Mouse (Mus musculus) gastrocnemius, postnatal 10 days (tissue): ENCODE results near the gene Gm6370. TPM values are rescaled to one million over a fixed set of nuclear protein-coding genes. Genes with fewer than 3 reads are reported as not detected.
"Not testable (repeated sequence)": the region's sequence is repeated elsewhere in the genome, so short reads cannot be mapped to it uniquely, and the experiment has no call there.

Experiments
- DNase-seq: peaks from one replicate; pipeline ENCODE4 v3.0.0; 2021; ENCODE audit warnings: mixed read lengths
- long read RNA-seq, 2 experiments: library from polyadenylated mRNA; stranded (forward); transcript quantifications; one replicate each; pipeline ENCODE4 v2.0.0; 2021
- total RNA-seq, 2 experiments: library from RNA; stranded (reverse); gene quantifications; 2 replicates each; pipeline ENCODE4 v1.2.3; 2021

The Gm6370 gene
- total RNA-seq, result not detected
- long read RNA-seq, experiment 1, result 0 reads
- long read RNA-seq, experiment 2, result 0 reads

DNA sequence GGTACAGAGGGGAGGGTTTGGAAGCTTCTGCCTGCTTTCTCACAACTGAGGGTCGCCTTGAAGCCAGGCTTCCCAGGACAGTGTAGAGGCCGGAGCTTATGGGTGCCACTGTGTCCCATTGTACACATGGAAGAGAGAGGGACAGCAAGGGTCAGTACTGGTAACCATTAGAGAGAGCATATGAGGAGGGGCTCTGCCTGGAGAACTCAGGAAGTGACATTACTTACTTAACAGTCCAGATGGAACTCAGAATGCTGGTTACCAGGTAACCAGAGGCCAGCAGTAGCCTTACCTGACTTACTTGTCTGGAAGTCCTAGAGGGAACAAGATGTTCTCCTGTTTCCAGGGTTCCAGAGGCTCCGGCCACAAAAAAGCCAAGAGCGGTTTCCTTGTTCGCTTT lies at the start of gene Gm6370:
Gm6370 (plus strand) TSS at position 301 of the 400 bp plus-strand sequence.
- DNase-seq, result not testable (repeated sequence)

DNA sequence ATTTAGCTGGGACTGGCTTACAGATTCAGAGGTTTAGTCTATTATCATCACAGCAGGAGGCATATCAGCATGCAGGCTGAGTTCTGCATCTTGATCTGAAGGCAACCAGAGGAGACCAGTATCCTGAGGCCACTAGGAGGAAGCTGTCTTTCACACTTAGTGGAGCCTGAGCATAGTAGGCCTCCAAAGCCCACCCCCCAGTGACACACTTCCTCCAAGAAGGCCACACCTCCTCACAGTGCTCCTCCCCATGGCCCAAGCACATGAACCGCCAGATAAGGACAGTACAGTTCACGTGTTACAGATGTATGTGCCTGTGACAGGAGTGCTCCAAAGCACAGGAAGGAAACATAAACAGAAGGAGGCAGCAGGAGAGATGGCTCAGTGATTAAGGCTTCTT lies 48.4 kb upstream of the Gm6370 start:
- DNase-seq, result no peak

DNA sequence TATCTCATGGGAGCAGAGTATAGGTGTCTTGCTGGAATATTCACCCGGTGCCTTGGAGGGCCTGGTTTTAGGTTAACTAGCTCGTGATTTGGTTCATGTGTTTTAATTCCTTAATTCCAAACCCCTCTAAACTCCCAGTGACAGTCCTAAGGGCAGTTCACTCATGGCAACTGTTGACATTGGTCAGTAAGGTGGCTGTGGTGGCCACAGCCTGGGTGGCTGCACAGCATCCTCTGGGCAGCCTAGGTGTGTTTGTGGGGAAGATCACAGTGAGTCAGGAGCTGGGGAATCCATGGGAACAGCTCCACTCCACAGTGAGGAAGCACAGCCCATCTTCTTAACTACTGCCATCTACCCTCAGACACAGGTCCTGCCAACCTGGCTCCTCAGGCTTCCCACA lies 44.5 kb upstream of the Gm6370 start:
- DNase-seq, result no peak

DNA sequence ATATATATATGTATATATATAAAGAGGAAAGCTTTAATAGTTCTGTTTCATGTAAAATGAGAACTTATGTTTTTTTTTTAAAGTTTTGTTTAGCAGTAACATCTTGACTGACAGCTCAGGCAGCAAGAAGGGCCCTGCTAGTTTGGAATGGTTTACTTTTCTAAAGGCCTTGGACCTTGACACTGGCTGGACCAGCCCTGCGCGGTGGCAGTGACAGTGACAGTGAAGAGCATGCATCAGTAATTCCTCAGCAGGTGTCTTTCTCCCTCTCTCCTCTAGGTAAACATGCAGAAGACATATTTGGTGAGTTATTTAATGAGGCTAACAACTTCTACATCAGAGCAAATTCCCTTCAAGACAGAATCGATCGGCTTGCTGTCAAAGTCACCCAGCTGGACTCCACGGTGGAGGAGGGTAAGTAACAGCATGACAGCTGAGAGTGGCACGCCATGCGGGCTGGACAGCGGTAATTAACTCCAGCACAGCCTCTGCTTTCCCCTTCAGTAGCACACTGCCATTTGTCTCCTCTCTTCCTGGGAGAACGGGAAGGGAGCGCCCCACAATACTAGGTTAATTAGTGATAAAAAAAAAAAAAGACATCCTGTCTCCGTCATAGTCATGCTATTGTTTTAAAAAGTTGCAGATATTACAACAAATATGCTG lies 39.4 kb upstream of the Gm6370 start:
- DNase-seq, result no peak

DNA sequence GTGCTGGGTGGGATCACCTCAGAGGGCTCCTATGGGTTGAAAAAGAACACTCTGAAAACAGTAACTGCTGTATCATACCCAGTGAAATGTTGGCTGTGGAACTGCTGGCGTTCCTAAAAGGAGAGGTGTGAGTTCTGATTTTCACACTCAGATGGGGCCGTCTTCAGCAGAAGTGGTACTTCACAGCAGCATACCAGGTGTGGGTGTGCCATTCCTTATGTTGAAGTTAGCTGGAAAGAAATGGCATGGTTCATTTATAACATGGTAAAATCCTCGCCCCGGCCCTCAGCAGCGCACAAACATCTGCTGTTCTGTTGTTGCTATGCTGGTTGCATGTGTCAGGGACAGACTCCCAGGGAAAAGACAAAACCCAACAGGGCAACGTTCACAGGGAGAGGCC lies 37.6 kb upstream of the Gm6370 start:
- no peak for DNase-seq

DNA sequence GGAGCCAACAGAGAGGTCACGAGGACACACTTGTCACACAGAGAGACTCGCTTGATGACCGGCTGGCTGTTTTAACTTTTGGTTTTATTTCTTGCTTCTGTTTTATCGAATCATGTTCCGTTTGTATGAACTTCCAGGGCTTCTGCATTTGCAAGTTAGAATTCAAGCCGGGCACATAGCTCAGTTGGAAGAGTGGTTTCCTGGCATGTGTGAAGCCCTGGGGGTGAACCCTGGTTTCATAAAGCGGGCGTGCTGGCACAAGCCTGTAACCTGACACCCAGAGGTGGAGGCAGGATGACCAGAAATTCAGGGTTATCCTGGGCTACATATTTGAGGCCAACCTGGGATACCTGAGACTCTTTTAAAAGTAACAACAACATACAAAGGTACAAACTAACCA lies 29.6 kb upstream of the Gm6370 start:
- no peak for DNase-seq

DNA sequence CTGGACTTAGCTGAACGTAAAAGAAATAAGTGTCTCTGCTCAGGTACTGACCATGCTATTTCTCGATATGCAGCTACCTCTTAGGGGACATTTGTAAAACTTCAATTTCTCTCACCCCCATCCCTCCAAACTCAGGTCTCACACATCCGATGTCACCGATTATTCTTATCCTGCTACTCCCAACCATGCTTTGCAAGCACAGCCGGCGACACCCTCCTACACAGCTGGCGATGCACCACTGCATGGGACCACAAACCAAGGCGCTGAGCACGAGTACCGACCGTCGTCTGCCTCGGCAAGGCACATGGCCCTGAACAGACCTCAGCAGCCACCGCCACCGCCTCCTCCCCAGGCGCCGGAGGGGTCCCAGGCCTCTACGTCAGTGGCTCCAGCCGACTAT lies 24.5 kb upstream of the Gm6370 start:
- DNase-seq, result no peak

DNA sequence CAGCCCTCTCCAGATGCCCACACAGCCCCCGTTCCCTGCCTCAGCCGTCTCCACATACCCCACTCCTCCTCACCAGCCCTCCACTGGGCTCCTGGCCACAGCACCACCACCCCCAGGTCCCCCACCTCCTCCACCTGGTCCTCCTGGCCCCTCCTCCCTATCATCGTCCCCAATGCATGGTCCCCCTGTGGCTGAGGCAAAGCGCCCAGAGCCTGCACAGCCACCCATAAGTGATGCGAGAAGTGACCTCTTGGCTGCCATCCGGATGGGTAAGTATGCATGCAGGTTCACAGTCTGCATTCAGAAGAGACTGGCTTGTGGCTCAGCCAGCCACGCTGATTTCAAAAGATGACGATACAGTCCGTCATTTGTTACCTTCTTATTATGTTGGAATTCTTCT lies 22.9 kb upstream of the Gm6370 start:
- DNase-seq, result no peak

DNA sequence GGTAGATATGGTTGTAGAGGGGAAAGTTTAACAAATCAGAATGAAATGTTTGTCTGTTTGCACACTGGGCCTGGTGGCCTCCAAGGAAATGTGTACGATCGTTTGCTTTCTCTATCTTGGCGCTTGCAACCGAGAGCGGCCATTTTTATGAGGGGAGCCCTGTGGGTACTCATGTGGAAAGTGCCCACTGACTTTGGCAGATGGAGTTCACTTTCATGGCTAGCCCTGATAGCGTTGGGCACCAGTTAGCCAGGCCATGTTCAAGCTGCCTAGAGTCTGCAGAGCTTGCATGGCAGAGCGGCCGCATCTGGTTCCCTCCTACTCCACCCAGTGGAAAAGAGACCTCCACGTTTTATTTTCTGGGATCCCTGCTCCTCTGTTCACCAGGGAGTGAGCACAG lies 20.3 kb upstream of the Gm6370 start:
- no peak for DNase-seq

DNA sequence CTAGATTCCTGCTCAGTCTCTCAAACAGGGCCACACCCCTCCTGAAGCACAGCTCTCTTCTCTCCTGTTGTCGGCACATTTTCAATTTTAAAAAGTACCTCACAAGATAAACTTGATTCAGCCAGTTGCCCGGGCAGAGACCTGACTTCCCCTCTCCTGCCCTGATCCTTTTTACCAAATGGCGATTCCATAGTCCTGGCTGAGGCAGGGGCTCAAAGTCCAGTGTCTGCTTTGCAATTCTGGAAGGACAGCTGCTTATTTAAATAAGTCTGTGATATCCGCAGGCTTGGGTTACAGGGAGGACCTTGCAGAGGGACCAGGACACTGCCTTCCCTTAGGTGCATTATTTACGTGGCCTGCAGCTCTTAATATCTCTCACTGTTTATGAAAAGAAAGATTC lies 19.9 kb upstream of the Gm6370 start:
- DNase-seq, result no peak

DNA sequence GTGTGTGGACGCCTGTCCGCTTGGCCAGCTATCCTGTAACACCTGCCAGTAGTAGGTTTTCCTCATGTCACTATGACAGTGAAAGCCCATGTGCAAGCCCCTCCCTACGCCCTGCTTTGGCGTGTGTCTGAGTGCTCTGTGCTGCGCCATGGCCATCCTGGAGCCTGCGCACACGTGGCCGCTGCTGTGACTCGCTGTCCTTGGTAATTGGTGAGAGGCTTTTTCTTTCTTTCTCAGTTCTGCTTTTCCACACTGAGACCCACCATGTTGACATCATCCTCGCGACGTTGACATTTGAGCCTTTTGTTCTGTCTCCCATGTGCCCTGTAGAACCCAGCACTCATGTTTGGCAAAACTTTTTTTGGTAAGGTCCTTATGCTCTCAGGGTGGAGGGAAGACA lies 19.3 kb upstream of the Gm6370 start:
- no peak for DNase-seq

DNA sequence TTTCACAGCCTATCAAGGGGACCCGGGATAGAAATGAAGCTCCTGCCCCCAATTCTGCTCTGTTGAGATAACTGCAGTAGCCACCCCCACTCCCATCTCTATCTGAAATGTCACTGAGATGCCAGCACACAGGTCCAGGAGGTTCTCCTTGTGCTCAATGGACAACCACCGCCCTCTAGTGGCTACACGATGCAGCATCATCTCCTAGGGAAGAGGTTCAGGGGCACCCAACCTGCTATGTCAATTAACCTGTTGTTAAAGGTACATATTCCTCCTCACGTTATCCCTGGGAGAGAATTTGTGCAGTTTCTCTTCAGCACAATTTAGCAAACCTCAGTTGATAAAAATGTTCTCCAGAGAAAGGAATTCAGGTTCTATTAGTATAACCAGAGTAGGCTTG lies 11.6 kb upstream of the Gm6370 start:
- not testable (repeated sequence) for DNase-seq

DNA sequence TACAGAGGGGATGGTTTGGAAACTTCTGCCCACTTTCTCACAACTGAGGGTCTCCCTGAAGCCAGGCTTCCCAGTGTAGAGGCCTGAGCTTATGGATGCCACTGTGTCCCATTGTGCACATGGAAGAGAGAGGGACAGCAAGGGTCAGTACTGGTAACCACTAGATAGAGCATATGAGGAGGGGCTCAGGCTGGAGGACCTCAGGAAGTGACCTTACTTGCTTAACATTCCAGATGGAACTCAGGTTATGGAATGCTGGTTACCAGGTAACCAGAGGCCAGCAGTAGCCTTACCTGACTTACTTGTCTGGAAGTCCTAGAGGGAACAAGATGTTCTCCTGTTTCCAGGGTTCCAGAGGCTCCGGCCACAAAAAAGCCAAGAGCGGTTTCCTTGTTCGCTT lies 9.5 kb upstream of the Gm6370 start, which contains the start of gene Gm6408:
Gm6408 (plus strand) TSS at position 301 of the 400 bp plus-strand sequence.
- not testable (repeated sequence) for DNase-seq

DNA sequence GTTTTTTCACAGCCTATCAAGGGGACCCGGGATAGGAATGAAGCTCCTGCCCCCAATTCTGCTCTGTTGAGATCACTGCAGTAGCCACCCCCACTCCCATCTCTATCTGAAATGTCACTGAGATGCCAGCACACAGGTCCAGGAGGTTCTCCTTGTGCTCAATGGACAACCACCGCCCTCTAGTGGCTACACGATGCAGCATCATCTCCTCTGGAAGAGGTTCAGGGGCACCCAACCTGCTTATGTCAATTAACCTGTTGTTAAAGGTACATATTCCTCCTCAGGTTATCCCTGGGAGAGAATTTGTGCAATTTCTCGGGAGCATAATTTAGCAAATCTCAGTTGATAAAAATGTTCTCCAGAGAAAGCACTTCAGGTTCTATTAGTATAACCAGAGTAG lies 2.2 kb upstream of the Gm6370 start:
- DNase-seq, result not testable (repeated sequence)

DNA sequence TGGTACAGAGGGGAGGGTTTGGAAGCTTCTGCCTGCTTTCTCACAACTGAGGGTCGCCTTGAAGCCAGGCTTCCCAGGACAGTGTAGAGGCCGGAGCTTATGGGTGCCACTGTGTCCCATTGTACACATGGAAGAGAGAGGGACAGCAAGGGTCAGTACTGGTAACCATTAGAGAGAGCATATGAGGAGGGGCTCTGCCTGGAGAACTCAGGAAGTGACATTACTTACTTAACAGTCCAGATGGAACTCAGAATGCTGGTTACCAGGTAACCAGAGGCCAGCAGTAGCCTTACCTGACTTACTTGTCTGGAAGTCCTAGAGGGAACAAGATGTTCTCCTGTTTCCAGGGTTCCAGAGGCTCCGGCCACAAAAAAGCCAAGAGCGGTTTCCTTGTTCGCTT lies 10.9 kb downstream of the Gm6370 start, which contains the start of gene 4930449I24Rik:
4930449I24Rik (plus strand) TSS at position 301 of the 400 bp plus-strand sequence.
- DNase-seq, result not testable (repeated sequence)

DNA sequence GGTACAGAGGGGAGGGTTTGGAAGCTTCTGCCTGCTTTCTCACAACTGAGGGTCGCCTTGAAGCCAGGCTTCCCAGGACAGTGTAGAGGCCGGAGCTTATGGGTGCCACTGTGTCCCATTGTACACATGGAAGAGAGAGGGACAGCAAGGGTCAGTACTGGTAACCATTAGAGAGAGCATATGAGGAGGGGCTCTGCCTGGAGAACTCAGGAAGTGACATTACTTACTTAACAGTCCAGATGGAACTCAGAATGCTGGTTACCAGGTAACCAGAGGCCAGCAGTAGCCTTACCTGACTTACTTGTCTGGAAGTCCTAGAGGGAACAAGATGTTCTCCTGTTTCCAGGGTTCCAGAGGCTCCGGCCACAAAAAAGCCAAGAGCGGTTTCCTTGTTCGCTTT lies 22.7 kb downstream of the Gm6370 start, which contains the start of gene Gm3402:
Gm3402 (plus strand) TSS at position 301 of the 400 bp plus-strand sequence.
- not testable (repeated sequence) for DNase-seq

DNA sequence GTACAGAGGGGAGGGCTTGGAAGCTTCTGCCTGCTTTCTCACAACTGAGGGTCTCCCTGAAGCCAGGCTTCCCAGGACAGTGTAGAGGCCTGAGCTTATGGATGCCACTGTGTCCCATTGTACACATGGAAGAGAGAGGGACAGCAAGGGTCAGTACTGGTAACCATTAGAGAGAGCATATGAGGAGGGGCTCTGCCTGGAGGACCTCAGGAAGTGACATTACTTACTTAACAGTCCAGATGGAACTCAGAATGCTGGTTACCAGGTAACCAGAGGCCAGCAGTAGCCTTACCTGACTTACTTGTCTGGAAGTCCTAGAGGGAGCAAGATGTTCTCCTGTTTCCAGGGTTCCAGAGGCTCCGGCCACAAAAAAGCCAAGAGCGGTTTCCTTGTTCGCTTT lies 34.3 kb downstream of the Gm6370 start, which contains the start of gene Gm3404:
Gm3404 (plus strand) TSS at position 301 of the 400 bp plus-strand sequence.
- not testable (repeated sequence) for DNase-seq

DNA sequence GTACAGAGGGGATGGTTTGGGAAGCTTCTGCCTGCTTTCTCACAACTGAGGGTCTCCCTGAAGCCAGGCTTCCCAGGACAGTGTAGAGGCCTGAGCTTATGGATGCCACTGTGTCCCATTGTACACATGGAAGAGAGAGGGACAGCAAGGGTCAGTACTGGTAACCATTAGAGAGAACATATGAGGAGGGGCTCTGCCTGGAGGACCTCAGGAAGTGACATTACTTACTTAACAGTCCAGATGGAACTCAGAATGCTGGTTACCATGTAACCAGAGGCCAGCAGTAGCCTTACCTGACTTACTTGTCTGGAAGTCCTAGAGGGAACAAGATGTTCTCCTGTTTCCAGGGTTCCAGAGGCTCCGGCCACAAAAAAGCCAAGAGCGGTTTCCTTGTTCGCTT lies 46.2 kb downstream of the Gm6370 start, which contains the start of gene Gm3409:
Gm3409 (plus strand) TSS at position 301 of the 400 bp plus-strand sequence.
- not testable (repeated sequence) for DNase-seq

Other genes starting within 250 kb of the Gm6370 start
- gene Wasf3, start 106.4 kb upstream of the Gm6370 start, total RNA-seq, result 1 to 10 TPM; 1.6 TPM
- gene Gm6408, start 9.4 kb upstream of the Gm6370 start, total RNA-seq, result not detected
- gene 4930449I24Rik, start 11.0 kb downstream of the Gm6370 start, total RNA-seq, result not detected
- gene Gm3402, start 22.8 kb downstream of the Gm6370 start, total RNA-seq, result not detected
- gene Gm3404, start 34.4 kb downstream of the Gm6370 start, total RNA-seq, result not detected
- not detected for gene Gm3409, start 46.3 kb downstream of the Gm6370 start, total RNA-seq
- gene Gm3415, start 64.8 kb downstream of the Gm6370 start, total RNA-seq, result not detected
- gene Gpr12, start 93.9 kb downstream of the Gm6370 start, total RNA-seq, result under 1 TPM in 1 of 2 experiments, not detected in 1; 0.36 TPM